Mouse (Mus musculus) gastrocnemius, postnatal 4 days (tissue): ENCODE results near the gene Xpo4. TPM values are rescaled to one million over a fixed set of nuclear protein-coding genes. Genes with fewer than 3 reads are reported as not detected.

Experiments
- DNase-seq, 2 experiments: peaks; one replicate each; pipeline ENCODE4 v3.0.0; 2021 to 2022; ENCODE audit warnings: low spot score in 2 of 2, mixed read lengths in 2 of 2
- total RNA-seq, 2 experiments: library from RNA; stranded (reverse); gene quantifications; 2 replicates each; pipeline ENCODE4 v1.2.3; 2021

Gene Xpo4
- total RNA-seq, 2 experiments from 2014 or later, result 21.6 to 21.7 TPM

GRCm38 (mm10) chr14:57615828-57616227, 49.4 kb downstream of the Xpo4 start:
- DNase-seq, result no peak

- DNase-seq, result no peak
These were observed 54.2 kb downstream of the Xpo4 start for GRCm38 (mm10) chr14:57611034-57611433.

GRCm38 (mm10) chr14:57609816-57610329, 55.4 kb downstream of the Xpo4 start:
- DNase-seq, result no peak

- DNase-seq, result peak; percentile 80 to 91
These were observed 57.7 kb downstream of the Xpo4 start for GRCm38 (mm10) chr14:57607500-57607899.

GRCm38 (mm10) chr14:57606663-57607365, 58.4 kb downstream of the Xpo4 start:
- DNase-seq, result no peak

- no peak for DNase-seq
These were observed 72.0 kb downstream of the Xpo4 start for GRCm38 (mm10) chr14:57593279-57593678.

- DNase-seq, result no peak
These were observed 73.4 kb downstream of the Xpo4 start for GRCm38 (mm10) chr14:57591830-57592229.

- no peak for DNase-seq
These were observed 88.7 kb downstream of the Xpo4 start for GRCm38 (mm10) chr14:57576364-57577060.

GRCm38 (mm10) chr14:57574792-57575587, 90.2 kb downstream of the Xpo4 start:
- no peak for DNase-seq

GRCm38 (mm10) chr14:57571155-57572133, 93.8 kb downstream of the Xpo4 start, which contains the start of gene Eef1akmt1:
TSS of gene Eef1akmt1 (minus strand) at chr14:57571612.
- peak; percentile 95 to 97 for DNase-seq

GRCm38 (mm10) chr14:57565626-57566025, 99.6 kb downstream of the Xpo4 start:
- no peak for DNase-seq

- DNase-seq, result no peak
These were observed 108.3 kb downstream of the Xpo4 start for GRCm38 (mm10) chr14:57556922-57557321.

GRCm38 (mm10) chr14:57555471-57556070, 109.7 kb downstream of the Xpo4 start:
- DNase-seq, result no peak

GRCm38 (mm10) chr14:57554434-57554833, 110.8 kb downstream of the Xpo4 start:
- no peak for DNase-seq

GRCm38 (mm10) chr14:57552945-57553344, 112.3 kb downstream of the Xpo4 start:
- DNase-seq, result no peak

GRCm38 (mm10) chr14:57547062-57547461, 118.2 kb downstream of the Xpo4 start:
- no peak for DNase-seq

GRCm38 (mm10) chr14:57546557-57547021, 118.6 kb downstream of the Xpo4 start:
- DNase-seq, result no peak

- DNase-seq, result no peak
These were observed 119.1 kb downstream of the Xpo4 start for GRCm38 (mm10) chr14:57546131-57546530.

- no peak for DNase-seq
These were observed 119.7 kb downstream of the Xpo4 start for GRCm38 (mm10) chr14:57545526-57545925.
